Mouse (Mus musculus) forebrain, postnatal 0 days (tissue): ENCODE measurements around the gene Pcsk4. TPM values are rescaled to one million over a fixed set of nuclear protein-coding genes. Genes with fewer than 3 reads are reported as not detected.

Experiments
- ATAC-seq: fragments of 200-750 bp; cut with Nextera tagmentation; 2 replicates; pipeline ENCODE4 v1.8.0; 2017; ENCODE audit warnings: mild to moderate bottlenecking, moderate library complexity
- DNase-seq: peaks from one replicate; pipeline ENCODE4 v3.0.0-alpha.2; 2015
- H3K27ac ChIP-seq: fragments of 300-500 bp; sonication (generic); 2 replicates; pipeline ENCODE4 v1.5.1; 2014; ENCODE audit warnings: low read depth, mild to moderate bottlenecking, antibody characterized with exemption, low read length, moderate library complexity, mixed read lengths
- H3K27me3 ChIP-seq: fragments of 300-500 bp; sonication (generic); 2 replicates; pipeline ENCODE4 v1.6.1; 2014; ENCODE audit warnings: mild to moderate bottlenecking, low read length, mixed read lengths; ENCODE audit not compliant: insufficient read depth
- H3K36me3 ChIP-seq: fragments of 300-500 bp; sonication (generic); 2 replicates; pipeline ENCODE4 v1.6.1; 2014; ENCODE audit warnings: mild to moderate bottlenecking, moderate library complexity; ENCODE audit not compliant: insufficient read depth
- H3K4me1 ChIP-seq: fragments of 300-500 bp; sonication (generic); 2 replicates; pipeline ENCODE4 v1.6.1; 2014; ENCODE audit warnings: antibody characterized with exemption; ENCODE audit not compliant: insufficient read depth
- H3K4me2 ChIP-seq: fragments of 300-500 bp; sonication (generic); 2 replicates; pipeline ENCODE4 v1.6.1; 2014; ENCODE audit warnings: low read depth, mild to moderate bottlenecking, moderate library complexity
- H3K4me3 ChIP-seq: fragments of 300-500 bp; sonication (generic); 2 replicates; pipeline ENCODE4 v1.5.1; 2014; ENCODE audit warnings: low read depth, low read length, mixed read lengths
- H3K9ac ChIP-seq: fragments of 300-500 bp; sonication (generic); 2 replicates; pipeline ENCODE4 v1.6.1; 2014; ENCODE audit warnings: mild to moderate bottlenecking
- H3K9me3 ChIP-seq: fragments of 300-500 bp; sonication (generic); 2 replicates; pipeline ENCODE4 v1.6.1; 2016; ENCODE audit warnings: low read length
- CTCF ChIP-seq: sonication (generic); IDR thresholded peaks from 2 replicates; pipeline ENCODE4 v1.5.1; 2016; ENCODE audit warnings: antibody characterized with exemption, control low read depth, low read depth
- WGBS: fragments of 180-500 bp; shearing (Covaris S2); extraction: QIAGEN DNeasy Blood & Tissue Kit; methylation state at CpG from one replicate; pipeline ENCODE4 v1.1.7; 2014; 5-methylcytosine and 5-hydroxymethylcytosine counted together
- polyA plus RNA-seq: library from polyadenylated mRNA; unstranded; fragments of >200 nt; fragmentation: Nextera tagmentation; extraction: Ambion mirVana; gene quantifications from 2 replicates; pipeline ENCODE4 v1.2.1, GENCODE M21; 2015
- total RNA-seq: library from RNA; depleted of rRNA; stranded (reverse); fragments of >200 nt; gene quantifications from 2 replicates; pipeline ENCODE4 v1.2.3, GENCODE M21; 2014

Pcsk4 gene
- total and polyA plus RNA-seq, 2 experiments from 2014 or later: 3.8 to 7.4 TPM

GRCm38 (mm10) chr10:80292251-80293146 lies 36.8 kb downstream of the Pcsk4 start, which contains the start of gene Rps15:
Gene Rps15, plus strand, starts transcription at chr10:80292453.
- 2% methylated on average over 70 of the region's 72 CpGs for WGBS
- DNase-seq (peak; percentile 98), ATAC-seq (peak; percentile 87)
- Histone ChIP-seq H3K27ac (peak within 1 kb of the TSS; percentile 95), H3K4me1 (peaks cover 20% of the 10 kb centered on the region), H3K36me3 (peaks cover 30% of the 10 kb centered on the region), H3K9me3 (no peaks in the 10 kb centered on the region), H3K4me3 (peak within 1 kb of the TSS; percentile 81), H3K4me2 (peak within 1 kb of the TSS; percentile 86), H3K9ac (peak within 1 kb of the TSS; percentile 99), H3K27me3 (no peaks in the 10 kb centered on the region)
- peak; percentile 72 for TF ChIP-seq CTCF

- H3K4me3 ChIP-seq: no peak overlapping the region
- no peak for ATAC-seq
- H3K36me3 ChIP-seq: peaks cover 52% of the 10 kb centered on the region
- H3K9ac ChIP-seq: no peak overlapping the region
- peaks cover 8% of the 10 kb centered on the region for H3K4me1 ChIP-seq
- peak; percentile 39 for TF ChIP-seq CTCF
- no peaks in the 10 kb centered on the region for H3K9me3 ChIP-seq
- H3K4me2 ChIP-seq: no peak overlapping the region
- no peaks in the 10 kb centered on the region for H3K27me3 ChIP-seq
- H3K27ac ChIP-seq: no peak overlapping the region
- WGBS: 70% methylated on average over 8 of the region's 8 CpGs
- DNase-seq: no peak
These were observed 40.6 kb downstream of the Pcsk4 start for GRCm38 (mm10) chr10:80288657-80289056.

- no peak overlapping the region for H3K4me2 ChIP-seq
- H3K36me3 ChIP-seq: peaks cover 57% of the 10 kb centered on the region
- 93% methylated on average over 12 of the region's 12 CpGs for WGBS
- H3K4me1 ChIP-seq: peaks cover 5% of the 10 kb centered on the region
- H3K4me3 ChIP-seq: no peak overlapping the region
- H3K27ac ChIP-seq: no peak overlapping the region
- H3K9ac ChIP-seq: no peak overlapping the region
- H3K9me3 ChIP-seq: no peaks in the 10 kb centered on the region
- DNase-seq: no peak
- no peak for TF ChIP-seq CTCF
- no peak for ATAC-seq
- no peaks in the 10 kb centered on the region for H3K27me3 ChIP-seq
These were observed 41.2 kb downstream of the Pcsk4 start for GRCm38 (mm10) chr10:80288097-80288496.

- Histone ChIP-seq H3K4me3 (no peak overlapping the region), H3K27me3 (no peaks in the 10 kb centered on the region), H3K9ac (no peak overlapping the region), H3K4me1 (no peaks in the 10 kb centered on the region), H3K9me3 (no peaks in the 10 kb centered on the region), H3K27ac (no peak overlapping the region), H3K36me3 (peaks cover 80% of the 10 kb centered on the region), H3K4me2 (no peak overlapping the region)
- ATAC-seq: no peak
- no peak for TF ChIP-seq CTCF
- no peak for DNase-seq
- WGBS: 75% methylated on average over 15 of the region's 15 CpGs
These were observed 43.9 kb downstream of the Pcsk4 start for GRCm38 (mm10) chr10:80285222-80286070.

- Histone ChIP-seq H3K9ac (no peak overlapping the region), H3K36me3 (peaks cover 92% of the 10 kb centered on the region), H3K4me1 (no peaks in the 10 kb centered on the region), H3K27ac (no peak overlapping the region), H3K4me2 (no peak overlapping the region), H3K4me3 (no peak overlapping the region), H3K27me3 (no peaks in the 10 kb centered on the region), H3K9me3 (no peaks in the 10 kb centered on the region)
- no peak for TF ChIP-seq CTCF
- 89% methylated on average over 20 of the region's 20 CpGs for WGBS
- ATAC-seq (no peak), DNase-seq (no peak)
These were observed 46.5 kb downstream of the Pcsk4 start for GRCm38 (mm10) chr10:80282481-80283441.

- no peak for TF ChIP-seq CTCF
- 77% methylated on average over 8 of the region's 8 CpGs for WGBS
- Histone ChIP-seq H3K36me3 (peaks cover 93% of the 10 kb centered on the region), H3K27me3 (no peaks in the 10 kb centered on the region), H3K4me1 (no peaks in the 10 kb centered on the region), H3K9me3 (no peaks in the 10 kb centered on the region), H3K9ac (no peak overlapping the region), H3K4me2 (no peak overlapping the region), H3K4me3 (no peak overlapping the region), H3K27ac (no peak overlapping the region)
- DNase-seq (no peak), ATAC-seq (no peak)
These were observed 47.4 kb downstream of the Pcsk4 start for GRCm38 (mm10) chr10:80281921-80282371.
